Mouse (Mus musculus): ENCODE data around the gene Cacnb4.

Cacnb4 gene

DNA sequence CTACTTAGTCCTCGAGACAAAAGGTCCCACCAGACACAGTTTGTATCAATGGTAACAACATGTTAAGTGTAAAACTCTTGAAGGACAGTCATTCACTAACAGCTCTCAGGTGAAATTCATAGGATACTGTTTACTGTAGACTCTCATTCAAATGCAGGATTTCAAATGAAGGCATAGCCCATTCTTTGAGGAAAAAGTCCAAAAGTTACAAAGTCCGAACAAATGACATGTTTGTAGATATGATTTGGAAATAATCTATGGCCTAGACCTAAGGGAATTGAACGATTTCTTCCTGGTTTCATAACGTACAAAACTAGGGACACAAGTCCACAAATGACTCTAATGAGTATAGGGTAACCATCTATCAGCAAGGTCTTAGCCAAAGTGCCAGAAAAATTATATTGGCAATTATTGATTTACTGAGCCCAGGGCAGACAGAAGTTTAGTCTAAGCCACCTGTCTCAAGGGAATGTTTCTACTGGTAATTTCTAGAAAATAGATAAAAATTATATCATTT, 206.5 kb downstream of the Cacnb4 start:
- no peak for DNase-seq (ENCODE audit: low spot score)

DNA sequence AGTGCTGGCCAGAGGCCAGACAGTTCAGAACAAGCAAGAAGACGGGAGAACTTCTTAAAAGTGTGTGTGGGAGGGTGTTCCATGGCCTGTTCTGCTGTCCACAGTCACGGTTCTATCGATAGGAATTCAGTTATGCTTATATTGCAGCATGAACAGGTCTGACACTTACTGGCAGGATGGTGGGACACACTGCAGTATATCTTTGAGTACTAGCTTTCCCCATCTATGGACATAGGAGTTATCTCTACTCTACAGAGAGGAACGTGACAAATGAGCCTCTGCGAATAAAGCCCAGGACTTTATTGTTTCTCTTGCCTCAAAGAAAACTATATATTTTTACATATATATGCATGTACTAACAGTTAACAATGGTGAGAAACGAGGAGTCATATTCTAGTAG, 209.0 kb downstream of the Cacnb4 start:
- DNase-seq (ENCODE audit: low spot score) = no peak

DNA sequence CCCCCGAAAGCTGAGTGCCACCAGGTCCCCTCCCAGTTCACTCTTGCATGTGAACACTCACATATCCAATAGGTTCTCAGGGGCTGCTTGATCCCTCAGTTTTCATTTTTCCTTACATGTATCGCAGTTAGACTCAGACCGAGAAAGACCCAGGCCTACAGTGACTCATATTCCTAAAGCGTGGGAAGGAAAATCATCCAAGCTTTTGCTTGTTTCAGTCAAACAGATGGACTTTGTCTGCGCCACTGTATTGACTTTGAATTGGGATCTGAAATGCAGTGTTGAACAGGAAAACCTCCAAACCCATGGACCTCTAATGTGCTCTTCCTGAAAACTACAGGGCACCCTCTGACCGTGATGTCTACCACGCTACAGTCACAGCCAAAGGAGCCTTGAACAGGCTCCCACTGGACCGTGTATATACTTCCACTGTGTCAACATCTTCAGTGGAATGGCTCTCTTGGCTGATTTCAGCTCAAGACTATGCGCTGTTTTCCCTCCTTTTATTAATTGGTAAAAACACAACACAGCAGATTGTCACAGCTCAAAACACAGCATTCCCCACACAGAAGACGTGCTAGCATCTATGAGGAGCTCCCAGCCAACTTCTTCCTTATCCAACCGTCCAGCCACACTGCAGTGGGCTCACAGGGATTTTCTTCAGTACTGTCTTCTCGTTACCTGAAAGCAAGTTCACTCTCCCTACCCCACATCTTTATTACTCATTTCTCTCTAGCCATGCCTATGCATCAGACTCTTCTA, 215.2 kb downstream of the Cacnb4 start:
- DNase-seq (ENCODE audit: low spot score) = no peak

DNA sequence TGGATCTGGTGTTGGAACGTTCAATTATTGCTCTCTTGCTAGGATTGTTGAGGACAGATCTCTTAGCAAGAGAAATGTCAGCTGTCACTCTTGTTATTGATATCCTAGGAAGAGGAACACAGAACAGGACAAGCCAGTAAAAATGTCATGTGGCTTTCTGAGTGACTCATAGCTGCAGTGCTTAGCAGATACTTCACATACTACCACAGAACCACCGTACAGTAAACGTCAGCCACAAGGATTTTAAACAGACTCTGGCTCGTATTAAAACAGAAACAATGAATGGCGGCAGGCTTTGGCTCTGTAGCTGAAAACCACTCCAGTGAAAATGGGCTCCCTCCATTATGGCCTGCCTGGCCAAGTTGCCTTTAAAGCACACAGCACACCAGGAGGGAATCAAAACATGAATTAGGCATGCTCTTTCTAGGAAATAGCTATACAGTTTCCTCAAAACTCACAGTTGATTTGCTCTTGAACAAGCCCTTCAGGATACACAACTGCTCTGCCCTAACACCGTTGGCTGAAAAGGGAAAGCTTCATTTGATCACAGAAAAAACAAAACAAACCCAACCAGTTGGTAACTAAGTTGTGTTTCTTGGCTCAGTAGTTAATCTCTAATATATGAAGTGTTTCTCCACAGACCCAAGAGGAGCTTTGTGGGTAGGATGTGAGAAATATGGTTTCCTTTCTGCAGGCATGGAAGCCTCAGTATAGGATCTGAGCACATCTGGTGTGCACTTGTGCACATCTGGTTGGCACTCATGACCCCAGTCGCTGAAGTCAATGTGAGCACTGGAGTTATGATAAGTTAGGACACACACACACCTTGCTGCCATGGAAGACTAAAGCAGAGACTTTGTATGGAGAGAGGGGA, 220.8 kb downstream of the Cacnb4 start:
- no peak for DNase-seq (ENCODE audit: low spot score)

DNA sequence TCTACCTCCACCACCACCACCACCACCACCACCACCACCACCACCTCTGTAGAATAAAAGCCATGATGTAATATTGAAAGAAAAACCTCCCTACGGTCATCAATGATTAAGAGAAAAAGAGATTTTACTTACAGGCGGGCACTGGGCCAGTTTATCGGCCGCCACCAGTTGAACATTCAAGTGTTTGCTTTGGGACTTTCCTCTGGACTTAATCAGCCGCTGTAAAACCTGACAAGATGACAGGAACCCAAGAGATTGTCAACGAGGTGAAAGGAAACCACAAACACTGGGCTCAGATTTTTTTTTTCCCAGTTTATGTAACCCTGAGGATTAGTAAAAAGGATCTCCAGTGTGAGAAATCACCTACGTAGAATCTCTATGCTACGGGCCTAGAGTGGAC, 226.8 kb downstream of the Cacnb4 start:
- DNase-seq (ENCODE audit: low spot score) = no peak

DNA sequence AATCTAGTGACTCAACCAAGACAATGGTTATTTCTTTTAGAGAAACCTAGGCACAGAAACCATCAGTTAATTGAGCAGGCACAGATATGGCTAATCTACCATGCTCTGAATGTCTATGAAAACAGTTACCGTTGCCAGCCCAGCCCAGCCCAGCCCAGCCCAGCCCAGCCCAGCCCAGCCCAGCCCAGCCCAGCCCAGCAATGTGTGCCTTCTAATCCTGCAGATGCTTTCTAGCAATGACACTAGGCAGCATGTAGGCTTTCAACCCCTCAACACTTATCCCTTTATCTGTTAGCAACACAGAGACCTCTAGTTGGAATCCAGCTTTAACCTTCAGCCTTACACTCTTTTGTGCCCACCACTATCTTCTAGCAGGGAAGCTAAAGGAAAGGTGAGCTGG, 227.7 kb downstream of the Cacnb4 start:
- DNase-seq (ENCODE audit: low spot score) = no peak

DNA sequence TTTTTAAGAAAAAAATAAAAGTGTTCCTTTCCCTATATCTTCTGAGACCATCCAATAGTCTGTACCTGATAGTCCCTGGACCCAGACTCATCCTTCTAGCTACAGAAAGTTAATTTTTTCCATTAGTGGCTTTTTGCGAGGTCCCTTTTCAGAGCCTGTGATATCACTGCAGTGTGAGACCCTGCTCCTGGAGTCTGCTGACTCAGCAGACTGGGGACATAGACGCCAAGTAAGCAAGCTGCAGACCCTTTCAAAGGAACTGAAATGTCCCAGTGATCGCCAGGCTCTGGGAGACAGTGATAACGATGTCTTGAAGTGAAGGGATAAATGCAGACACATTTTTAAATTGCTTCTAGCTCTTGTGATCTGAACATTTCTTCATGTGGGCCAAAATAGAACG, 230.0 kb downstream of the Cacnb4 start:
- DNase-seq (ENCODE audit: low spot score) = no peak

DNA sequence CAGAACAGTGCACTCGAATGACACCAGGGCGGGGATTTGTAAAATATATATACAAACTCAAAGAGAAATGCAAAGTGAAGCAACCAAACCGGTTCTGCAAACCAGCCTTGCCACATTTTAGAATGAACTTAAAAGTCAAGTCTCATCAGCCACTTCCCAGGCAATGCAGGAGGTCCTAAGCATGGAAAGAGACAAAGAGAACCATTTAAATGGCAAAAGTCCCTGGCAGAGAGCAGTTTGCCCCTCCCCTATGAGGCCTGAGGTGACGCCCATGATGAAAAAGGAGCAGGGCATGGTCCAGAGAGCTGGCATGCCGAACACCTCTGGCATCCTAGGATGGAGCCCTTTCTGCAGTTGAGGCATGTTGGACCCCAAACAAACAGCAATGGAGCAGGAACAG, 234.5 kb downstream of the Cacnb4 start:
- no peak for DNase-seq (ENCODE audit: low spot score)

DNA sequence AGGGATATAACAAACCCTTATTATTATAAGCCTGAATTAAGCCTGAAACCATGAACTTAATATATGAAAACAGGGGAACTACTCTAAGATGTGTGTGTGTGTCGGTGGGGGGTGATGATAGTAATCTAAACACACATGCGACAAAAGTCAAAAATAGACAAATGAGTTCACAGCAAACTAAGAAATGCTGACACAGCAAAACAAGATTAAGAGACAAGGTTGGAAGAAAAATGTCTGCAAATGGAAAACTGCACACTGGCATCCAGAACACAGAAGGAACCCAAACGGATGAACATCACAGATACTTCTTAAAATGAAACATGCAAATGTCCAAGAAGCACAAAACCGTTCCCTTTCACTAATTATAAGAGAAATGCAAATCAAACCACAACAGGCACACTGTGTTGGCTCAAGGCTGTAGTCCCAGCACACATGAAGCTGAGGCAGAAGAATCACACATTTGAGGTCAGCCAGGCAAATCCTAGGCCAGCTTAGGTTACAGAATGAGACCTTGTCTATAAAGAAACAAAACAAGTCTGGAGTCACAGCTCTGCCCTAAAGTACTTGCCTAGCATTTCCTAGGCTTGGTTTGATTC, 236.1 kb downstream of the Cacnb4 start:
- no peak for DNase-seq (ENCODE audit: low spot score)

DNA sequence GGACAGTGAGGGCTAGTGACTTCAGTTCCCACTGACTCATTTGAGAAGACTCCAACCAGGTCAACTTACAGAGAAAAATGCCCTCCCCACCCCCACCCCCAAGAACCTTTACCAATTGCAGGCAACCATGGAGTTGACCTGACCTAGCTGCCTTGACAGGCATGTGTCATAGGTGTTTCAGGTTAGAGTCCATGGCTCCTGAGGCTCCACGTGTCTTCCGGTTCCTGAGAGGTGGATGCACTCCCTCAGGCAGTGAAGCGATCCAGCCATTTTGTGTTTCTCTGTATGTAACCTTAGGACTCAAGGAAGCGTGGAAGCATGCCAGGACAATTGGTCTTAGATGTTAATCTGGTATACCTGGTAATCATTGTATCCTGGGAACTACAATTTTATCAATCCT, 238.2 kb downstream of the Cacnb4 start:
- DNase-seq (ENCODE audit: low spot score) = no peak

DNA sequence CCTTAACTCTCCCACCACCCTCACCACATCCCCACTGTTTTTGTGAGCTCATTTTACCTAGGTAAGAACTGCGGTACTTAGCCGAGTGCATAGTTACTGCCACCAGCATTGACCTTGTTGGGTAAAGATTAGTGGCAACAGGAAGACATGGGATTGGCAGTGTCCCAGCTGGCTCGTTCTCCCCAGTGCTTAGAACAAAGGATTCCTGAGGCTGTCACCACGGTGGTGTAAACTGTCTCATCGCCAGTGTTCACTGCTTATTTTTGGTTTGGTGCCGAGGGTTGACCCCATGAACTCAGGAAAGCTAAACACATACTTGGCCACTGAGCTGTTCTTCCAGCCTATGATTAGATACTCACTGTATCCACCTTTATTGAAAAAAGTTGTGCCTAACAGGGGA, 238.6 kb downstream of the Cacnb4 start:
- DNase-seq (ENCODE audit: low spot score) = no peak

DNA sequence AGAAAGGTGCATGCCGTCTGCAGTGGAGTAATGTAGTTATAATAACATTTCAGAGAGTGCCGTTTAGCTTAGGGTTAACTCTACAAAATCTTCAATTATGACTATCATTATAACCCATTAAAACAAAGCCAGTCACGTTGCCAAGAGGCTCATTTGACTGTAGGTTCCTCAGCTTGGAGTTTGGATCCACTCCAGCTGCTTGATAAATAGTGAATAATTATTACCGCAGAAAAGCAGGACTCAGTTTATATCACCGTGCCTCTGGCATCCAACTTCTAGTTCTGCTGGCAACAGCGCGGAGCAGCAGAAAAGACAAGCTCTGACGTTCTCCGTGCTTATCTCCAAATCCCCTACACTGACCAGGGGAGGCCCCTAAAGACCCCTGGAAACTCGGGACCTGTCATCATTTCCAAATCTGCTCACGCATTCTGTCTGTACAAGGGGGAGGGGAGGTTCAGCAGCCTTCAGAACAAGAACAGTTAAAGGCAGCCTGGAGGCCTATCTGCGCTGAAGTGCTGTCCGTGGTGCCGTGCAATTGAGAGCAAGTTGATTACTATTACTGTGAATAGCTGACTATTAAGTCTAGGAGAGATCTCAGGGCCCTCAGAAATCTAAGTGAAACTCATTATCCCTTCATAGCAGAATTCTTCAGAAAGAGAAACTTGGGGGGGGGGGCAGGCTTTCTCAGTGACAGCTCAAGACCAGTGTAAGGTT, 240.6 kb downstream of the Cacnb4 start:
- no peak for DNase-seq (ENCODE audit: low spot score)

DNA sequence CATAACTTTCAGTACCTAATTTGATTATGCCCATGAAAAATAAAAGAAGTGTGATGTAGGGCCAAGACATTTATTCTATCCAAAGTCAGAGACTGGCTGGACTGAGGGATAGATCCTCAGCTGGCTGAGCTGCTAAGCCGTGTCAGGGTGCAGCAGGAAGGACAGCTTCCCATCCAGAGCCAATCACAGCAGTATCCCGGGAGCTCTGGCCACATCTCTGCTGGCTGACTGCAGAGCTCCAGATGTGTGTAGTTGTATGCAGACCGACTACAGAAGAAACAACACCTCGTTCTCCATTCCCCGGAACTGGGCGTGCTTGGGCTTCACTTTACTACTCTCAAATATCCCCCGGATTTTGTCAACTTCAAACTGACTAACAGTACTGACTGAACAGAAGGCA, 243.3 kb downstream of the Cacnb4 start:
- DNase-seq (ENCODE audit: low spot score) = no peak

DNA sequence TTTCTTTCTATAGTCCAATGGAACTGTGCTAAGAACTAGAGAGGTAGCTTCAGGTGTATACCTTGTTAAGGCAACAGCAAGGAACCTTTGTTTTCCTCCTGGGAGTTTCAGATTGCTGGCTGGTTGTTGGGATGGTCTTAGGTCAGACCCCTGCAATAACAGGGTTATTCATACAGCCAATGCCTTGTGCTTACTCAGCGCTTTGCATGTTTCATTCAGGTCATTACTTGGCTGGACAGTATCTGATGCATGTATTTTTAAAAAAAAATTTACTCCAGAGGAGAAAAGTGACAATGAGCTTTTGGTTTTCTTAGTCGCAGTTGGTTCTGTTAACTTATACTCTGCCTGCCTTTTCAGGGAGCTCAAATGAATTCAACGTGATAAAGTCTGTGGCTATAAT, 249.2 kb downstream of the Cacnb4 start:
- no peak for DNase-seq (ENCODE audit: low spot score)

DNA sequence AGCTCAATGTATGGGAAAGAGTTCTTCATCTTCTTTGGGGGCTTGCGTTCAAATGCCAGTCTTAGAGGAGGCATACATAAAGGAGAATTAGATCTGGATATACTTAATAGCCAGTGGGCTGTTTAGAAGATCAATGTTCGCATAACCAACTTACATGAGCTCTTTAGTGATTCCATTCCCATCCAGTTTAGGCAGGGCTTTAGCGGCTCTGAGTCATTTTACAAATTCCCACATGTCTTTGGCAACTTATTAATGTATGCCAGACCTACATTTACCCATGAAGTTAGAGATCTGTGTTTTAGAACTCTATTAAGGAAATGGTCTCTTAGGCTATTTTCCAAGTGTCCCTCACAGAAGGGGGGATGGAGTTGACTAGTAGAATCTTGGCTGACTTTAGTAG, 250.6 kb downstream of the Cacnb4 start:
- no peak for DNase-seq (ENCODE audit: low spot score)

DNA sequence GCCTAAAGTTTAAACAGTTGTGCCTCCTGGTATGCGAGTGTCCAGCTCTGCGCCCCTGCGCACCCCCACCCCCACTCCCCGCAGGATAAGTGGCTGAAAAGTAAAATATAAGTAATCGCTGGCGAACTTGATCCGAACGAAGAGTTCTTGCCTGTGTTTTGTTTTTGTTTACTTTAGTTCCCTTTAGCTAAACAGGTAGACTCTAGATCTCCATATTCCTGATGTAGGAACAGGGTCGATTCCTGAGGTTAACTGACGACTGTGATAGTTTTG, 251.2 kb downstream of the Cacnb4 start:
- no peak for DNase-seq (ENCODE audit: low spot score)

DNA sequence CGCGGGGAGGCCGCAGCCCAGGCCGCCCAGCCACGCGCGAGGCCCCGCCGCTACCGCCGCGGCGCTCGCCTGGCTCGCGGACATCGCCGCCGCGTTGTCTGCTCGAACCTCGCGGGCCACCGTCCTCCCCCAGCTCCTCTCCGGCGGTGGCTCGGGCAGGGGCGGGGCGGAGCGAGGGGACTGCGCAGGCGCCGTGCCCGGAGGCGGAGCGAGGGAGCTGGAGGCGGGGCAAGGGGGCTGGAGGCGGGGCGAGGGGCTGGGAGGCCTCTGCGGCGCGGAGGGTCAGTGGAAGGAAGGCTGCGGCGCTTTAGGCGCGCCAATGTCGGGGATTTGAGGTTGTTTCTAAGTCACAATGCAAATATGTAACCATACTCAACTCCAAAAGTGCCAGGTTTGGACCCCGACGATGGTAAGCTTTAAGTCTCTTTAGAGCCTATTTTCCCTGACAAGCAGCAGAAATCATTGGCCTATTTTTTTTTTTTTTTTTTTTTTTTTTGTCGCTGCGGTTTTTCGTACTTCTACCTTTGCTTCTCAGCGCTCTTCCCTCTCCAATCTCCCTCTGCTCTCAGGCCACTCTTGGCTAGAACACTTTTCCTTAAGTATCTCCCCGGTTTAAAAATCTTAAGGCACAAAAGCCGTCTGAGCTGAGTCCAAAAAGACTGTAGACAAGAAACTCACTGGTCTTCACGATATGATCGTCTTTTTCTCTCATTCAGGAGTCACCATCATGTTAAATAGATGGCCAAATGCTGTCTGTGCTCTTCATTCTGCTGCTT, 251.7 kb downstream of the Cacnb4 start, which contains the start of gene Arl5a:
TSS of gene Arl5a (minus strand) at position 155 of the 776 bp plus-strand sequence.
- peak; percentile 98 for DNase-seq (ENCODE audit: low spot score)

DNA sequence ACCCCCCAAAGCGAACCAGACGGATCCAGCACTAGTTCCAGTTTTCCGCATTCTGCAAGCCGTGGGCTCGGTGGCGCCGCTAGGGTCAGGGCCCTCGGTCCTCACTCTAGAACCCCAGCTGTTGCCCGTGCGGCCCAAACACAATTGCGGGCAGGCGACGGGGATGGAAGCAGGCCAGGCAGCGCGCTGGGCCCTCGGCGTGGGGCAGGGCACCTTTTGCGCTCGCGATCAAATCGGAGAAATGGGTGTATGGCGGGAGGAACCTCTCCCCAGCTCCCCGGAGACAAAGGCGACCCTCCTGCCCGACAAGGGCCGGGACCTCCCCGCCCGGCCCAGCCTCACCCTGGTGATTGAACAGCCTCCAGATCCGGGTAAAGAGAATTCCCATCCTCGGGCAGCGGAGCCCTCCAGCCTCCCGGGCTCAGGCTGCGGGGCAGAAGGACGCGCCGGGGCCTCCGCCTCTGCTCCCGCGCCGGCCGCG, 252.3 kb downstream of the Cacnb4 start:
- no peak for DNase-seq (ENCODE audit: low spot score)

DNA sequence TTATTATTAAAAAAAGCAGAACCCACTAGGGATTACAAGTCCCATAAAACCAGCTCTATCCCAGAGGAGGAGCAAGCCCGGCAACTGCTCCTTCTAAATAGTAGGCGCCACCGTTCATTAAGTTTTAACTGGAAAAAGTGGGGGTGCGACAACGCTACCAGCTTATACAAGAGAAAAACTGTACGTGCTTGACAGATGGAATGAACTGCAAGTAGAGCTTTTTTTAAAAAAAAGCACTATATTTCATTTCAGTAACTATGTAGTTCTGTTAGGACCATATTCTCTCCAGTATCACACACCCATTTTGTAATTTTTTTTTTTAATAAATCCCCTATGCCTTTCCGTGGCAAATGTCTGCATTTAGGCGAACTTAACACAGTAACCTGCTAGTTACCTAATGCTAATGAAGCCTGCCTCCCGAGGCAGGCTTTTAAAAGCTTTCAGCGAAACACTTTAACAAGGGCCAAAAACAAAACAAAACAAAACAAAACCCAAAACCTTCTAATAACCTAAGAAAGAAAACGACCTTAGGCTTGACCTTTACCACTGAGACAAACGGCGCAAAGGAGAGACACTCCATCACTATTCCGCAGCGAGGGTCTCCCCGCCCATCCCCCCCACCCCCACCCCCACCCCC, 252.9 kb downstream of the Cacnb4 start:
- no peak for DNase-seq (ENCODE audit: low spot score)

DNA sequence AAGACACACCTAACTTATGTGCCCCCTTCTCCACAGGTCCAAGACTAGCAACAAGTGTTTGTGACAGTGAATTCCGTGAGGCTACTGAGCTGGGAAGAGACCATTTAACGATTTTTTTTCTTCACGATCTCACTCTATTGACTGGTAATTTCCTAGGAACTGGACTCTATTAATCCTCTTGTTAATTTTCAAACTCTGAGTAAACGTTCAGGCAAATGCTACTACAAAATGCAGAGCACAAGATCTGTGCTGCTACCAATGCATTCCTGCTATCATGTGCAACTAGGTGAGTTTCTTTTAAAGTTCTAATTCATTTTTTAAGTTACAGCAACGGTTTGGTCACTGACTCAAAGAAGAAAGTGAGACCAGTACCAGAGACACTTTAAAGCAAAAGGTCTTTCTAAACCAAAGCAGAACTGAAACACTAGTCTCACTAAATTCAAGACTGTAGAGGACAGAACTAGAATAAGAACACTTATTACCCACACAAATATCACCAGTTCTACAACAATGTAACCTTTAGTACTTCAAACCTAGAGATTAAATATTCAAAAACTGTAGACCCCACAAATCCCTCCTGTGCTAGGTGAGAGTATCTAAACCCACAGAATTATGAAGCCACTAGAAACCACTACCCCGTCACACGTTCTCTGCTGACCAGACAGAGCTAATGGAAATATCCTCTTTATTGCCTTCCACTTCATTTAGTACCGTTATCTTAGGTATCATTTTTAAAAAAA, 253.6 kb downstream of the Cacnb4 start:
- no peak for DNase-seq (ENCODE audit: low spot score)

Measured in ovary, postnatal 10 days (tissue).